Mouse (Mus musculus): Measurements from ENCODE around the gene Hspa1b. TPM values are rescaled to one million over a fixed set of nuclear protein-coding genes. Genes with fewer than 3 reads are reported as not detected.

The Hspa1b gene
- total and polyA plus RNA-seq, 3 experiments, result 0.08 to 0.15 TPM; not detected in 1

DNA sequence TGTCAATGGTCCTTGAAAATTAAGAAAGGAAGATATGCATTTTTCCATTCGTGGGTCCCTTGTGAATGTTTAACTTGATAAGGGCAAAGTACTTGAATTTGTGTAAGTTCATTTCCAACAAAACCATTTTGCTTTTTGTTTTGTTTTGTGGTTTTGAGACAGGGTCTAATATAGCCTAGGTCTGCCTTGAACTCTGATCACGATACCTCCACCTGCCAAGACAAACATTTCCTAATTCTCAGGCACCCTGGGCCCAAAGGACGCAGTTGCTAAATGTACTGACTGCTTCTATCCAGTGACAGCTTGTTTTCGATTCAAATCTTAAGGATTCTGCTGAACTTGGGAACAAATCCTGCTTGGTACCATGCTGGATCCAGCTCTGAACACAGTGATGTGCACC is 20.6 kb upstream of the Hspa1b start:
- peaks cover 2% of the 10 kb centered on the region for H3K9me3 ChIP-seq (replicated peaks; ENCODE audit: low read length)
- no peak for DNase-seq (ENCODE audit: extremely low read depth)
- peaks cover 24% of the 10 kb centered on the region for H3K79me2 ChIP-seq (replicated peaks; ENCODE audit: control insufficient read depth, extremely low read depth, insufficient read depth, poor library complexity, severe bottlenecking)
- in situ Hi-C loops (cut with MboI; ENCODE audit: low pct_ligation_motif_present, low pct_unique_long_range_greater_than_20kb, low sequenced_read_pairs) (no loop called here), dilution Hi-C loops (cut with MboI; ENCODE audit: extremely low pct_ligation_motif_present, extremely low pct_unique_long_range_greater_than_20kb, low sequenced_read_pairs) (no loop called here)
- no peak overlapping the region for H3K4me3 ChIP-seq (replicated peaks in 1 of 3; ENCODE audit: low read depth in 2 of 3, low read length in 2 of 3, poor library complexity in 1 of 3)
- no peak overlapping the region for H3K4me2 ChIP-seq (ENCODE audit: insufficient read depth, low read depth, poor library complexity, severe bottlenecking)
- peaks cover 3 to 27% of the 10 kb centered on the region in 2 experiments for H3K36me3 ChIP-seq (replicated peaks in 1 of 2; ENCODE audit: control insufficient read depth in 1 of 2, insufficient read depth in 1 of 2, low read length in 1 of 2)
- peaks cover 2 to 16% of the 10 kb centered on the region in 2 experiments; a peak in 3 of 4 replicates for H3K4me1 ChIP-seq (ENCODE audit: control insufficient read depth in 1 of 2, insufficient read depth in 2 of 2)
- TF ChIP-seq MAZ (IDR thresholded peaks at IDR 0.05; ENCODE audit: low read depth, low read length) (no peak), POLR2AphosphoS2 (IDR thresholded peaks at IDR 0.05; ENCODE audit: low read depth, low read length) (no peak), SIN3A (IDR thresholded peaks at IDR 0.05; ENCODE audit: low read length) (no peak), CHD1 (IDR thresholded peaks at IDR 0.05; ENCODE audit: low read depth, low read length) (no peak), MAFK (IDR thresholded peaks at IDR 0.05; ENCODE audit: insufficient replicate concordance, low read length) (no peak), TCF12 (IDR thresholded peaks at IDR 0.05; ENCODE audit: low read depth, low read length) (no peak), BHLHE40 (IDR thresholded peaks at IDR 0.05; ENCODE audit: low read depth, low read length) (no peak), HCFC1 (IDR thresholded peaks at IDR 0.05; ENCODE audit: low read depth, low read length) (no peak), MEF2A (IDR thresholded peaks at IDR 0.05; ENCODE audit: borderline replicate concordance, low read depth, low read length) (no peak), MYC (IDR thresholded peaks at IDR 0.05; ENCODE audit: low read depth, low read length) (no peak), MAX (IDR thresholded peaks at IDR 0.05; ENCODE audit: low read length) (no peak), KAT2A (IDR thresholded peaks at IDR 0.05; ENCODE audit: insufficient replicate concordance, low read length) (no peak), MXI1 (IDR thresholded peaks at IDR 0.05; ENCODE audit: low read depth, low read length) (no peak), GABPA (IDR thresholded peaks at IDR 0.05; ENCODE audit: insufficient replicate concordance, low read depth, low read length) (no peak), SMC3 (IDR thresholded peaks at IDR 0.05; ENCODE audit: low read depth, low read length) (no peak), ZC3H11A (IDR thresholded peaks at IDR 0.05; ENCODE audit: low read depth, low read length) (no peak), TBP (conservative IDR thresholded peaks at IDR 0.05; ENCODE audit: low read depth, low read length) (no peak), ZKSCAN1 (IDR thresholded peaks at IDR 0.05; ENCODE audit: borderline replicate concordance, low read depth, low read length) (no peak), CHD2 (IDR thresholded peaks at IDR 0.05; ENCODE audit: low read length) (no peak)
- H3K9ac ChIP-seq (ENCODE audit: insufficient read depth, low read depth), result no peak overlapping the region
- no peaks in the 10 kb centered on the region for H3K27me3 ChIP-seq (replicated peaks)
- H3K27ac ChIP-seq (ENCODE audit: insufficient read depth, low read depth), result no peak overlapping the region

DNA sequence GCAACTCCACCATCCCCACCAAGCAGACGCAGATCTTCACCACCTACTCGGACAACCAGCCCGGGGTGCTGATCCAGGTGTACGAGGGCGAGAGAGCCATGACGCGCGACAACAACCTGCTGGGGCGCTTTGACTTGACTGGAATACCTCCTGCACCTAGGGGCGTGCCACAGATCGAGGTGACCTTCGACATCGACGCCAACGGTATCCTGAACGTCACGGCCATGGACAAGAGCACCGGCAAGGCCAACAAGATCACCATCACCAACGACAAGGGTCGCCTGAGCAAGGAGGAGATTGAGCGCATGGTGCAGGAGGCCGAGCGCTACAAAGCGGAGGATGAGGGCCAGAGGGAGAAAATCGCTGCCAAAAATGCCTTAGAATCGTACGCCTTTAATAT is 19.2 kb upstream of the Hspa1b start:
- Histone ChIP-seq H3K79me2 (replicated peaks; ENCODE audit: control insufficient read depth, extremely low read depth, insufficient read depth, poor library complexity, severe bottlenecking) (peaks cover 15% of the 10 kb centered on the region), H3K36me3 (replicated peaks in 1 of 2; ENCODE audit: control insufficient read depth in 1 of 2, insufficient read depth in 1 of 2, low read length in 1 of 2) (peaks cover 2 to 22% of the 10 kb centered on the region in 2 experiments), H3K27me3 (replicated peaks) (no peaks in the 10 kb centered on the region), H3K27ac (ENCODE audit: insufficient read depth, low read depth) (no peak overlapping the region), H3K9me3 (replicated peaks; ENCODE audit: low read length) (peaks cover 2% of the 10 kb centered on the region), H3K4me1 (ENCODE audit: control insufficient read depth in 1 of 2, insufficient read depth in 2 of 2) (peaks cover 2 to 9% of the 10 kb centered on the region in 2 experiments; a peak in 3 of 4 replicates), H3K4me2 (ENCODE audit: insufficient read depth, low read depth, poor library complexity, severe bottlenecking) (no peak overlapping the region), H3K9ac (ENCODE audit: insufficient read depth, low read depth) (no peak overlapping the region), H3K4me3 (replicated peaks in 1 of 3; ENCODE audit: low read depth in 2 of 3, low read length in 2 of 3, poor library complexity in 1 of 3) (no peak overlapping the region)
- no peak for DNase-seq (ENCODE audit: extremely low read depth)
- dilution Hi-C loops (cut with MboI; ENCODE audit: extremely low pct_ligation_motif_present, extremely low pct_unique_long_range_greater_than_20kb, low sequenced_read_pairs) (no loop called here), in situ Hi-C loops (cut with MboI; ENCODE audit: low pct_ligation_motif_present, low pct_unique_long_range_greater_than_20kb, low sequenced_read_pairs) (no loop called here)
- TF ChIP-seq KAT2A (IDR thresholded peaks at IDR 0.05; ENCODE audit: insufficient replicate concordance, low read length) (no peak), HCFC1 (IDR thresholded peaks at IDR 0.05; ENCODE audit: low read depth, low read length) (no peak), JUN (IDR thresholded peaks at IDR 0.05; ENCODE audit: insufficient read depth, low read depth, low read length) (no peak), POLR2A (IDR thresholded peaks at IDR 0.05; ENCODE audit: low read depth, low read length) (no peak), SIN3A (IDR thresholded peaks at IDR 0.05; ENCODE audit: low read length) (no peak), TCF12 (IDR thresholded peaks at IDR 0.05; ENCODE audit: low read depth, low read length) (no peak), MYC (IDR thresholded peaks at IDR 0.05; ENCODE audit: low read depth, low read length) (no peak)
